Mouse (Mus musculus) liver, adult 2 months (tissue): Measurements from ENCODE around the gene Lsm7.

Experiments used
- CTCF ChIP-seq: fragments of 200-500 bp; IDR thresholded peaks from 2 replicates; pipeline ENCODE4 v1.5.1; 2011; ENCODE audit warnings: low read depth, low read length, control low read depth
- POLR2A ChIP-seq: fragments of 200-500 bp; IDR thresholded peaks from 2 replicates; pipeline ENCODE4 v1.6.1; 2011; ENCODE audit warnings: low read length, control low read depth; ENCODE audit not compliant: insufficient read depth; ENCODE audit errors: extremely low read depth

GRCm38 (mm10) chr10:80901409-80902272 lies 46.6 kb upstream of the Lsm7 start:
- TF ChIP-seq CTCF, result no peak
- no peak for TF ChIP-seq POLR2A
